Mouse (Mus musculus) CD8-positive naive resting alpha-beta T cell, adult 2 months (primary cell): ENCODE results near the gene Hmgcl.
"Not testable (repeated sequence)": the region's sequence is repeated elsewhere in the genome, so short reads cannot be mapped to it uniquely, and the experiment has no call there.

ENCODE experiments used
- DNase-seq, 2 experiments: peaks; one replicate each; pipeline ENCODE4 v3.0.0; 2022; ENCODE audit warnings: low read depth in 2 of 2, low spot score in 2 of 2

Gene Hmgcl

GRCm38 (mm10) chr4:135926195-135926808, 19.9 kb upstream of the Hmgcl start:
- no peak for DNase-seq

DNA sequence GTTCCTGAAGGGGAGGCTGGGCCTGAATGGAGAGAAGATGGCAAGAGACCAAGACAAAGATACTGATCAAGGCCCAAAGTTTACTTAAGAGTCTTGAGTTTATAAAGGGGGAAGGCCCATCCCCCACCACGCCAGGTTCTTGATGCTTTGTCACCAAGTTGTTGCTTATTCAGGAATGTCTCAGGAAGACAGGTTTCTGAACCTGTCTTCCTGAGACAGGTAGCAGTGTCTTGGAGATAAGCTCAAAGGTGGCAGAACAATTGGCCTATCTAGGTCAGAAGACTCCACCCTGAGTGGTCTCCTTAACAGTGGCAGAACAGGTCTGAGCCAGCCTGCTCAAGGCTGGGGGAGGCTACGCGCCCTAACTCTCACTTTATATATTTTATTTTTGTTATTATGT, 19.4 kb upstream of the Hmgcl start:
- DNase-seq: no peak

GRCm38 (mm10) chr4:135928376-135928775, 17.9 kb upstream of the Hmgcl start:
- DNase-seq: no peak

- no peak for DNase-seq
These were observed 16.8 kb upstream of the Hmgcl start for GRCm38 (mm10) chr4:135929405-135929804.

DNA sequence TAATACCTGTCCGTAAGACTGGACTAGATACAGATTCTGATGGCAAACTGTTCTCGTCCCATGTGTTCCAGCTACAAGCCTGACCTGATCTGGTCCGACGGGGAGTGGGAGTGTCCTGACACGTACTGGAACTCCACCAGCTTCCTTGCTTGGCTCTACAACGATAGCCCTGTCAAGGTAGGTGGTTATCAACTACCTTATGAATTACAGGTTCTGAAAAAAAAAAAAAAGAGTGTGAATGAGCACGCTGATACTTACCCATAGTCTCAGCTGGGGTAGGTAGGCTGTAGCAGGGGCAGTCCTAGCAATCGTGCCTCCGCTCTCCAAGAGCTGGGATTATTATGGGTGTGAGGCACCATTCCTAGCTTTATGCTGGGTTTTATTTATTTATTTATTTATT, 16.4 kb upstream of the Hmgcl start:
- no peak for DNase-seq

DNA sequence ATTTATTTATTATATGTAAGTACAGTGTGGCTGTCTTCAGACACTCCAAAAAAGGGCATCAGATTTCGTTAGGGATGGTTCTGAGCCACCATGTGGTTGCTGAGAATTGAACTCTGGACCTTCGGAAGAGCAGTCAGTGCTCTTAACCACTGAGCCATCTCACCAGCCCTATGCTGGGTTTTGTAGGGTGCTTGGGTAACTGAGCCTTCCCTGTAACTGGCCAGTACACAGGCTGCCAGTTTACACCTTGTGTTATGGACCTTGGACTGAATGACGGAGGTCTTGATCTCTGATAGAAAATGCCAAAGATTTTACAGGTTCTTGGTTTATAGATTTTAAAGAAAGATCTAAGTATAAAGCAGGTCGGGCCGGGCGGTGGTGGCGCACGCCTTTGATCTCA, 16.0 kb upstream of the Hmgcl start:
- no peak for DNase-seq

- DNase-seq: peak; percentile 29 to 46
These were observed 14.4 kb upstream of the Hmgcl start for GRCm38 (mm10) chr4:135931832-135932231.

GRCm38 (mm10) chr4:135934708-135935500, 11.3 kb upstream of the Hmgcl start:
- DNase-seq: no peak

- DNase-seq: no peak
These were observed 10.7 kb upstream of the Hmgcl start for GRCm38 (mm10) chr4:135935502-135935901.

- no peak for DNase-seq
These were observed 7.4 kb upstream of the Hmgcl start for GRCm38 (mm10) chr4:135938858-135939257.

GRCm38 (mm10) chr4:135941026-135941425, 5.2 kb upstream of the Hmgcl start:
- not testable (repeated sequence) for DNase-seq

GRCm38 (mm10) chr4:135942193-135942592, 4.1 kb upstream of the Hmgcl start:
- no peak for DNase-seq

- DNase-seq: no peak
These were observed 2.9 kb upstream of the Hmgcl start for GRCm38 (mm10) chr4:135943389-135943788.

- no peak for DNase-seq
These were observed 542 bp upstream of the Hmgcl start for GRCm38 (mm10) chr4:135945706-135946105.

GRCm38 (mm10) chr4:135946659-135947301, 532 bp downstream of the Hmgcl start:
- DNase-seq: no peak

DNA sequence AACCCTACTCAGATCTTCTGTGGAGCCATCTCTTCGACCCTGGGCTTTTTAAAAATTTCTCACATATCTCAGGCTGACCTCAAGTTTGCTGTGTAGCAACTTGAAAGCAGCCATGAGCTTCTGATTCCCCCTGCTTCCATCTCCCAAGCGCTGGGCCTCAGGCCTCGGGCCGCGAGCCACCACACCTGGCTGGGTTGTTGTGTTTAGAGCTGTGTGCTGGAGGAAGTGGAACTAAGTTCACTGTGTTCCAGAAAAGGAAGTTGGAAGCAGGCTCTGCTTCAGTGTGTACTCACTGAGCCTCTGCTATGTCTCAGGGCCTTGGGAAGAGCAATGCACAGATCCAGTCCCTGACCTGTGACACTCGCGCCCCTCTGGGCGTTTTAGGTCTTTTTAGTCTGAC, 1.9 kb downstream of the Hmgcl start:
- no peak for DNase-seq

GRCm38 (mm10) chr4:135949475-135949874, 3.2 kb downstream of the Hmgcl start:
- no peak for DNase-seq

DNA sequence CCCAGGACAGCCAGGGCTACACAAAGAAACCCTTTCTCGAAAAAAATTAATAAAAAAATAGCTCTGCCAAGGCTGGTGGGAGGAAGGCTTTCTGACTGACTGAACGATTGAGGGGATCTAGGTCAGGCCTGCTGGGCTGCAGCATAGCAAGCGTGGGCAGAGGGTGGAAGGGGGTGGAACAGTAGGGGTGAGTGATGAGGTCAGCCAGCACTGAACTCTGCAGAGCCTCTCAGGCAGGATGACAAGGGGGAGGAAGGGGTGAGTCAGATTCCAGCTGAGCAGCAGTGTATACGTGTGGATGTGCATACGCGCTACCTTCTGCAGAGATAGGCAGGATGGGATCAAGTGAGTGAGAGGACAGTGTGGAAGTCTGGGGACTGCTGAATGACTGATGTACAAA, 3.7 kb downstream of the Hmgcl start:
- DNase-seq: no peak

DNA sequence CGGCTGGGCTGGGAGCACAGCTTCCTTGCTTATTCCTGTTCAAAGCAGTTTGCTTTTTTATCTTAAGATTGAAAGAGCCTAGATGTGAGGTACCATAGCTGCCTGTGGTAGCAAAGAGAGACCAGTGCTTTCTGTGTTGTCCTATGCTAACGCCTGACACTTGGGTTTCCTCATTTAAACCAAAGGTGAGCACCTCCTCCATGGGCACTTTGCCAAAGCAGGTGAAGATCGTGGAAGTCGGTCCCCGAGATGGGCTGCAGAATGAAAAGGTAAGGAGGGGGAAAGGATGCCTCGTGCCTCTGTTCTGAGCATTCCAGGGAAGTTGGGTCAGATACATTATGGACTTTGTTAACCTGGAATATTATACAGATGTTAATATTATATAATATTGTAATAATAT, 4.1 kb downstream of the Hmgcl start:
- no peak for DNase-seq

DNA sequence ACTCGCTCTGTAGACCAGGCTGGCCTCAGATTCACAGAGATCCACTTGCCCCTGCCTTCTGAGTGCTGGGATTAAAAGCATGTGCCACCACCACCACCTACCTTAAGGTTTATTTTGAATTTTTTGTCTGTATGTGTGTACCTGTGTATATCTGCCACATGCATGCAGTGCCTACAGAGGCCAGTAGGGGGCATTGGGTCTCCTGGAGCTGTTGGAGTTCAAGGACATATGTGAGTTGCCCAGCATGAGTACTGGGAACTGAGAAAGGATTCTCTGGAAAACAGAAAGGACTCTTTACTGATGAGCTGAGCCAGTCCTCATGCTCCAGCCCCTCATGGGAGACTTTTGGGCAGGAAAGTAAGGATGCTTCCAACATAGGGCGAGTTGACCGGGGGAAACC, 5.3 kb downstream of the Hmgcl start:
- DNase-seq: peak in 1 of 2 experiments; percentile 36

DNA sequence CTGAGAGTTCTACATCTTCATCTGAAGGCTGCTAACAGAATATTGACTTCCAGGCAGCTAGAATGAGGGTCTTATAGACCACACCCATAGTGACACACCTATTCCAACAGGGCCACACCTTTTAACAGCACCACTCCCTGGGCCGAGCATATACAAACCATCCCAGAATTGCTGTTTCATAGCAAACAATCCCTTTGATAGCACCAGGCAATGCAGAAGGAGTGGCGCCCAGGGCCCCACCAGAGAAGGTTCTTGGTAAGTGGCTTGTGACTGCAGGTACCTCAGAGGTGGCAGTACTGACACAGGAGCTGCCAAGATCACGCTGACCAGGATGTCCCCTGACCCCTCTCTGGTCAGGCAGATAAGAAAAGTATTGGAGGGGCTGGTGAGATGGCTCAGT, 6.9 kb downstream of the Hmgcl start:
- no peak for DNase-seq

DNA sequence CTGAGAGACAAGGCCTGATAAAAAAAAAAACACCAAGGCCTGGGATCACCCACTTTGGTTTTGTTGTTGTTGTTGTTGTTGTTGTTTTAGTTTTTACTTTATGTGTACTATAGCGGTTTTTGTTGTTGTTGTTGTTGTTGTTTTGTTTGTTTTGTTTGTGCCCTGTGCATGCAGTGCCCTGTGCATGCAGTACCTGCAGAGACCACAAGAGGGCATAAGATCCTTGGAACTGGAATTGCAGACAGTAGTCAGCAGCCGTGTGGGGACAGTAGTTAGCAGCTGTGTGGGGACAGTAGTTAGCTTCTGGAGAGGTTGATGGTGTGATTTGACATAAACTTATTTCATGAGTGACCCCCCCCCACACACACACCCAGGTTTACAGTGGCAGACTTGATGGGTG, 8.0 kb downstream of the Hmgcl start:
- DNase-seq: peak; percentile 74 to 80
